Mouse (Mus musculus) liver, embryonic 12.5 days (tissue): Measurements from ENCODE around the gene Fktn. TPM values are rescaled to one million over a fixed set of nuclear protein-coding genes. Genes with fewer than 3 reads are reported as not detected.
"Not testable (repeated sequence)": the region's sequence is repeated elsewhere in the genome, so short reads cannot be mapped to it uniquely, and the experiment has no call there.

Experiments
- ATAC-seq: fragments of 200-750 bp; cut with Nextera tagmentation; 2 replicates; pipeline ENCODE4 v1.8.0; 2017; ENCODE audit warnings: moderate number of reproducible peaks, mild to moderate bottlenecking, moderate library complexity
- H3K27ac ChIP-seq: fragments of 300-500 bp; sonication (generic); 2 replicates; pipeline ENCODE4 v1.5.1; 2016; ENCODE audit warnings: mild to moderate bottlenecking
- H3K27me3 ChIP-seq: fragments of 300-500 bp; sonication (generic); replicated peaks from 2 replicates; pipeline ENCODE4 v1.6.1; 2016; ENCODE audit warnings: mild to moderate bottlenecking, moderate library complexity
- H3K36me3 ChIP-seq: fragments of 300-500 bp; sonication (generic); 2 replicates; pipeline ENCODE4 v1.6.1; 2016; ENCODE audit warnings: mild to moderate bottlenecking, moderate library complexity
- H3K4me1 ChIP-seq: fragments of 300-500 bp; sonication (generic); 2 replicates; pipeline ENCODE4 v1.6.1; 2016
- H3K4me2 ChIP-seq: fragments of 300-500 bp; sonication (generic); 2 replicates; pipeline ENCODE4 v1.6.1; 2016; ENCODE audit warnings: mild to moderate bottlenecking, moderate library complexity
- H3K4me3 ChIP-seq: fragments of 300-500 bp; sonication (generic); 2 replicates; pipeline ENCODE4 v1.5.1; 2016; ENCODE audit warnings: mild to moderate bottlenecking, moderate library complexity
- H3K9ac ChIP-seq: fragments of 300-500 bp; sonication (generic); 2 replicates; pipeline ENCODE4 v1.6.1; 2016; ENCODE audit warnings: mild to moderate bottlenecking, moderate library complexity
- H3K9me3 ChIP-seq: fragments of 300-500 bp; sonication (generic); replicated peaks from 2 replicates; pipeline ENCODE4 v1.6.1; 2016; ENCODE audit warnings: mild to moderate bottlenecking, moderate library complexity
- WGBS: fragments of 180-500 bp; shearing (Covaris S2); methylation state at CpG from one replicate; pipeline ENCODE4 v1.1.7; 2016; ENCODE audit not compliant: insufficient replicate concordance; 5-methylcytosine and 5-hydroxymethylcytosine counted together
- polyA plus RNA-seq: library from polyadenylated mRNA; unstranded; fragments of >200 nt; fragmentation: Nextera tagmentation; extraction: Ambion mirVana; gene quantifications from 2 replicates; pipeline ENCODE4 v1.2.1, GENCODE M21; 2016

Fktn gene
- polyA plus RNA-seq, 1 experiment from 2014 or later, result 7.0 TPM

DNA sequence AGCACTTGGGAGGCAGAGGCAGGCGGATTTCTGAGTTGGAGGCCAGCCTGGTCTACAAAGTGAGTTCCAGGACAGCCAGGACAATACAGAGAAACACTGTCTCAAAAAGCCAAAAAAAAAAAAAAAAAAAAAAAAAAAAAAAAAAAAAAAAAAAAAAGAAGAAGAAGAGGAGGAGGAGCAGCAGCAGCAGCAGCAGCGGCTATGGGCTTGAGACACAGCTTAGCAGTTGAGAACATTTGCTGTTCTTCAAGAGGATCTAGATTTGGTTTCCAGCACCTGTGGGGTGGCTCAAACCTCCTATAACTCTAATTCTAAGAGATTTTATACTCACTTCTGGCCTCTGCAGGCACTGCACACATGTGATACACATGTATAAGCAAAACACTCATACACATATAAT, 12.3 kb downstream of the Fktn start:
- not testable (repeated sequence) for H3K36me3 ChIP-seq, H3K9me3 ChIP-seq, H3K4me3 ChIP-seq, ATAC-seq, H3K9ac ChIP-seq, H3K27ac ChIP-seq, H3K27me3 ChIP-seq, H3K4me2 ChIP-seq, H3K4me1 ChIP-seq
- WGBS, result 83% methylated on average over 2 of the region's 2 CpGs

DNA sequence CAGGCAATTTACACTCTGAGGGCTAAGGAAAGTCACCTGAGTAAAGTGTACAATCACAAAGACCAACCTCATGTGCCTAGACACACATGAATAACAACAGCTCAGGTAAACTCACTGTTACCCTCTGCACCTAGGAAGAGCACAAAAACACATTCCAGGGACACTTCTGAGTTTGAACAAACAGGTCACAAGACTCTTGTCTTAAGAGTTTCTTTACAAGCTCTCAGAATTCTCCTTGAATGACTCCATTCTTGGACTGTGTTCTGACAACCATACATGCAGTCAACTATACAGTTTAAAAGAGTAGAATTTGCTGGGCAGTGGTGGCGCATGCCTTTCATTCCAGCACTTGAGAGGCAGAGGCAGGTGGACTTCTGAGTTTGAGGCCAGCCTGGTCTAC, 14.3 kb downstream of the Fktn start:
- Histone ChIP-seq H3K4me1 (no peaks in the 10 kb centered on the region), H3K9me3 (no peaks in the 10 kb centered on the region), H3K9ac (no peak overlapping the region), H3K4me3 (no peak overlapping the region), H3K4me2 (no peak overlapping the region), H3K27me3 (no peaks in the 10 kb centered on the region), H3K27ac (no peak overlapping the region), H3K36me3 (peaks cover 6% of the 10 kb centered on the region; the same call in 1 of the 2 replicates)
- WGBS, result 94% methylated on average over 1 of the region's 1 CpGs
- no peak for ATAC-seq

DNA sequence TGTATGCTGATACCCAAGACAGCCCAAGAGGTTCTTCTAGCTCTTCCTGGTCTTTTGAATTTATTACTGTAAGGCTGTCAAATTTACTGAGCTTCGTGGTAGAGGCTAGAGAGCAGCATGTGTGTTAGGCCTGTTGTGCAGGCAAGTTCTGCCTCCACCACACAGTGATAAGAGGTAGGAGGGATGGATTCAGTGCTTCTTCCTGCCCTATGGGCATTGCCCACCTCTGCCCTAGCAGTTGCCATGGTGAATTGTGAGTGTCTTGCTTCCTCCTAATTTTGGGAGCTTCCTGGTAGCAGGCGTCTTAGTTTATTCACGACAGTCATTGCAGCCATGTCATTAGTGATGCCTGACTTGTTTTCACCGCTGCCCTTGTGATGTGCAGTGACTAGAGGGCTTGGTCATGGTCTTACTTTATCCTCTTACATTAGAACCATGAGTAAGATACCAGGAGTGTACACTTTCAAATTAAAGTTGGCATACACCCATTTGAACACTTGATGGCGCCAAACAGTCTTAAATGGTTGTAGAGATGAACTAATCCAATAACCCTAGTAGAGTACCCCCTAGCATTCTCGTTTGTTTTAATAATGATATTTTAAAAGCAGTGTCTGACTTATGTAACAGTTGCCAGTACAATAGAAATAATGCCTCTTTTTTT, 25.3 kb downstream of the Fktn start:
- no peak for ATAC-seq
- H3K27ac ChIP-seq, result no peak overlapping the region
- H3K9ac ChIP-seq, result no peak overlapping the region
- H3K27me3 ChIP-seq, result no peaks in the 10 kb centered on the region
- H3K36me3 ChIP-seq, result peaks cover 34% of the 10 kb centered on the region
- H3K4me3 ChIP-seq, result no peak overlapping the region
- 44% methylated on average over 6 of the region's 6 CpGs for WGBS
- H3K9me3 ChIP-seq, result no peaks in the 10 kb centered on the region
- H3K4me1 ChIP-seq, result no peaks in the 10 kb centered on the region
- H3K4me2 ChIP-seq, result no peak overlapping the region

DNA sequence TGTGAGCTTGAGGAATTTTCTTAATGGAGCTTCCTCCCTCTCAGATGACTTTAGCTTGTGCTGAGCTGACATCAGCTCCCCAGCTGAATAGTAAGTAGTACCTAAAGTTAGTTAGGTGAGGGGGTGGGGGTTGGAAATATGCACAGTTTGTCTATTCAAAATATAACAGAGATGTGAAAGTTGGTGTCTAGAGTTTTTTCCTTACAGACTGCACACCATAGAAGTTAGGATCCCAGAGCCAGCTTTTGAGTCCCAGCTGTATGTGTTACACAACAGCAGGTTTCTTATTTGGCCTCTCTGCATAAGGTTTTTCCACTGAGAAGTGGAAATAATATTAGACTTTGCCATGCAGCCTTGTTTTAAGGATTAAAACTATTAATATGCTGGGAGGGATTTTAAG, 36.0 kb downstream of the Fktn start:
- Histone ChIP-seq H3K9ac (no peak overlapping the region), H3K27me3 (no peaks in the 10 kb centered on the region), H3K9me3 (no peaks in the 10 kb centered on the region), H3K4me3 (no peak overlapping the region), H3K4me1 (no peaks in the 10 kb centered on the region), H3K27ac (no peak overlapping the region), H3K36me3 (peaks cover 13% of the 10 kb centered on the region), H3K4me2 (no peak overlapping the region)
- no peak for ATAC-seq

DNA sequence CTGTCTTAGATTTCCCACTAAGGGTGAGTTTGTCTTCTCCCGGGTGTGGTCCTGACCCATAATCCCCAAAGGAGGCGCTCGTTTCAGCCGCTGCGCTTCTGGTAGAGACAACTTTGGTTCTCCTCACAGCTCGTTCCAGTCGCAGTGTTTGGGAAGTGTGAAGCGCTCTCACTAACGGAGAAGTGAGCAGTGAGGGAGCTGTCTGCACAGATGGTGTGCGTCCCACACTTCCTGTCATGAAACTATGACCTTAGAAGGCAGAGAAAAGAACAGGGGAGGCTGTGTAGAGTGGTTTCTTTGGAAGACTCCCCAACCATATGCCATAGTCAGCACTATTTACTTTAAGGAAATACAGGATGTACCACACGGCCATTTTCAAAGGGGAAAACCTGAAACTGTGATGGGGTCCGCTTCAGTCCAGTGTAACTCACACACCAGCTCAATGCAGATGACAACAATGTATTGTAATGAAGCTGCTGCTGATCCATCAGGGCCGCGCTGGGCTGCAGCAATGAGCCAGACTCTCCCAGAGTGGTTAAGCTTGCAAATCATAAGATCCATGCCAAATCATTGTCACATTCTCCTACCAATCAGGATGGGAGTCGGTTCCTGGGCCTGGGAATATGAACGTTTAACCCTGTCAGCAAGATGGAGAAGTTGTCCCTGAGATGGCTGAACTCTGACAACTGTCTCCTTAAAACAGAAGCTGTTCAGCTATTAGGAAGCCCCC, 36.8 kb downstream of the Fktn start:
- no peaks in the 10 kb centered on the region for H3K27me3 ChIP-seq
- H3K27ac ChIP-seq, result no peak overlapping the region
- no peak for ATAC-seq
- H3K4me2 ChIP-seq, result no peak overlapping the region
- 76% methylated on average over 16 of the region's 16 CpGs for WGBS
- peaks cover 15% of the 10 kb centered on the region for H3K36me3 ChIP-seq
- no peak overlapping the region for H3K9ac ChIP-seq
- H3K4me3 ChIP-seq, result no peak overlapping the region
- no peaks in the 10 kb centered on the region for H3K4me1 ChIP-seq
- no peaks in the 10 kb centered on the region for H3K9me3 ChIP-seq

DNA sequence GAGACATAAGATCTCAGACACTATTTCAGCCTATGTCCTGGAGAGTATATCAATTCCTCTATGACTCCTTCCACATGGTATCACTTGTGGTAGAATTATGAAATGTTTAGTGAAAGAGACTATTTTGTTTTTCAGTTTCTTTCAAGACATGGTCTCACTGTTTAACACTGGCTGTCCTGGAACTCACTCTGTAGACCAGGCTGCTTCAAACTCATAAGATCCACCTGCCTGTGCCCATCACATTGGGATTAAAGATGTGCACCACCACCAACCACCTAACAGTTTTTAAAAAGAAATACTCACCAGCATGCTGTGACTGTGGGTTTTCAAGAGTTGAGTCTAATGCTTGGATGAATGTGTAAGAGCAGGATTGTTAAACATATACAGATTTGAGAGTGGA, 43.2 kb downstream of the Fktn start:
- no peak for ATAC-seq
- Histone ChIP-seq H3K27me3 (no peaks in the 10 kb centered on the region), H3K27ac (no peak overlapping the region), H3K4me3 (no peak overlapping the region), H3K9me3 (no peaks in the 10 kb centered on the region), H3K4me1 (no peaks in the 10 kb centered on the region), H3K4me2 (no peak overlapping the region), H3K9ac (no peak overlapping the region), H3K36me3 (peaks cover 15% of the 10 kb centered on the region; the same call in 1 of the 2 replicates)

DNA sequence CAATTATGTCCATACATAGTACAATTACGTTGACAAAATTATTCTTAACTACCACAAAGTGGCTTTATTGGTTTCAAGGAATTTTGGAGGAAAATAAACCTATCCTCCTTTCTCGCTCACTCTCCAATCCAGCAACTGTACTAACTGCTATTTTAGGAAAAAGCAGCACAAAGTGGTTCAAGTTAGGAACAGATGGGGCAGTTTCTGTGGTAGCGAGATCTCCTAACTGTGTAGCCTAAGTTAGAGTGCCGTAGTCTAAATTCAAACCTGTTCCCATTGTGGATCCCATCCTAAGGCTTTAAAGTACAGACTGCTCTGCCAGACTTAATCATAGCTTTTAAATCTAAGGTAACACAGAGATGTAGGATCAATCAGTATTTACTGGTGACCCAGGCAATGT, 45.0 kb downstream of the Fktn start:
- WGBS, result 81% methylated on average over 4 of the region's 4 CpGs
- no peak overlapping the region for H3K4me3 ChIP-seq
- no peaks in the 10 kb centered on the region for H3K27me3 ChIP-seq
- H3K27ac ChIP-seq, result no peak overlapping the region
- no peak overlapping the region for H3K9ac ChIP-seq
- H3K36me3 ChIP-seq, result peaks cover 23% of the 10 kb centered on the region
- no peaks in the 10 kb centered on the region for H3K4me1 ChIP-seq
- no peak overlapping the region for H3K4me2 ChIP-seq
- no peaks in the 10 kb centered on the region for H3K9me3 ChIP-seq
- no peak for ATAC-seq

DNA sequence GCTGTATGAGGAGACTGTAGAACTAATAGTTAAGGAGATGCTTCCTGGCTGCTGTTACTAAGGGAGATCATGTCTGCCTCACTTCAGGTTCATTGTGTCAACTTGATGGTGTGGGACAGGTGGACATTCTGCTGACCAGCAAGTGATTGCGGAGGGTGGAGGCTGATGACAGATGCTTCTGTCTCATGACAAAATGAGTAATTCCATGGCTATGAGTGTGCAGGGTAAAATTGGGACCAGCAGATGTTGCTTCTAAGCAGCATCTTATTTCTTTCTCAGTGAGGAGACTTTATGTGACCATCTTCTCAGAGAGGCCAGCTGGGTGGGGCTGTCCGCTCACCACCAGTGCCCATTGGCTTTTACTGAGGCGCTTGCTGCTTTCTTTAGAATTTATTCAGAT, 45.9 kb downstream of the Fktn start:
- 85% methylated on average over 3 of the region's 3 CpGs for WGBS
- H3K36me3 ChIP-seq, result peaks cover 30% of the 10 kb centered on the region
- H3K4me2 ChIP-seq, result no peak overlapping the region
- no peak for ATAC-seq
- no peak overlapping the region for H3K27ac ChIP-seq
- no peak overlapping the region for H3K9ac ChIP-seq
- no peaks in the 10 kb centered on the region for H3K27me3 ChIP-seq
- no peak overlapping the region for H3K4me3 ChIP-seq
- no peaks in the 10 kb centered on the region for H3K4me1 ChIP-seq
- H3K9me3 ChIP-seq, result no peaks in the 10 kb centered on the region

DNA sequence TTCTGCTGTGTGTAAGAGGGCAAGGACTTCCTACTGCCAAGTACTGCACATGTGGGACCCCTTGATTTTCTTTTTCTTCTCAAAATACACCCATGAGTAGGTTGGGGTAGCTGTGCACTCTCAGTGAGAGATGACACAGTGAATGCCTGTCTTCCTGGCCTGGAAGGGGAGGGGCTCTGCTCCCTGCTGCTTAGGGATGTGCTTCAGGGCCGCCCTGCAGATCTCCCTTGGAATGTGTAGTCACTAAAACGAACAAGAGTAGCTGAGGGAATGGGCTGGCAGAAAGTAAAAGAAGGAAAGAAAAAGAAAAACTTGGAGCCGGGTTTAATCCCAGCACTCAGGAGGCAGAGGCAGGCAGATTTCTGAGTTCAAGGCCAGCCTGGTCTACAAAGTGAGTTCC, 48.7 kb downstream of the Fktn start:
- Histone ChIP-seq H3K4me2 (no peak overlapping the region), H3K9me3 (no peaks in the 10 kb centered on the region), H3K4me3 (no peak overlapping the region), H3K4me1 (no peaks in the 10 kb centered on the region), H3K27ac (no peak overlapping the region), H3K36me3 (peaks cover 28% of the 10 kb centered on the region), H3K9ac (no peak overlapping the region), H3K27me3 (no peaks in the 10 kb centered on the region)
- WGBS, result 60% methylated on average over 3 of the region's 3 CpGs
- ATAC-seq, result no peak

DNA sequence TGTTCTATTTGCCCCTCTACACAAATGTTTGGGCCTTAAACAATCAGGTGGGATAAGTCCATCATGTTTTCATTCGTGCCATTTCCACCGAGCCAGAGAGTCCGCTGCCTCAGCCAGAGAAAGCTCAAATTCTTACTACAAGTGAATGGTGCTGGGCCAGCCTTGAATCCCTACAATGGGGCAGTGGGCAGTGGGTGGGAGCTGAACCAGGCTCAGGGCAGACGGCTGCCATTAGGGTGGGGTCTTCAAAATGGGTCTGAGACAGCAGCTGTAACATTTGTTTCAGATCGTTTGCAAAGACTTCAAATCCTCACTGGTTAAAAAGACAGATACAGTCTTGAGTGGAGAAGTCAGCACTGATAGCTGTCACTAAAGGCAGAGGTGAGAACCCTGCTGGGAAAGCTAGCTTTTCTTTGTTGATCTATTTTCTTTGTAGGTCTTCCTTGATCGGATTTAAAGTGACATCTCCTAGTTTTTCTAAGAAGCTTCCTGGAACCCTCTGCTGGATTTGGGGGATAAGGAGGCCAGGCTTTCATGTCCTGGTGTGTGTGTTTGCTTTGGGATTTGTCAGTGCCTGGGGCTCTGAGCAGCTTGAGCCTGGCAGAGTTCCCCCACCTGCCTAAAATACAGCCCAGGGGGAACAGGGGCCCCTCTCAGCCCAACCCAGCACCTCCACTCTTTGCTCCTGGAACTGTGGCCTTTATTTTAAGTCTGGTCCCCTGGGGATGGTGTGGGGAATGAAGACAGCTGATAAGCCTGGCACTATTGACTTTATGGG, 57.3 kb downstream of the Fktn start:
- ATAC-seq, result no peak
- WGBS, result 43% methylated on average over 6 of the region's 6 CpGs
- Histone ChIP-seq H3K36me3 (no peaks in the 10 kb centered on the region), H3K27me3 (peaks cover 16% of the 10 kb centered on the region), H3K27ac (no peak overlapping the region), H3K9ac (no peak overlapping the region), H3K4me1 (no peaks in the 10 kb centered on the region), H3K4me3 (no peak overlapping the region), H3K9me3 (no peaks in the 10 kb centered on the region), H3K4me2 (no peak overlapping the region)

DNA sequence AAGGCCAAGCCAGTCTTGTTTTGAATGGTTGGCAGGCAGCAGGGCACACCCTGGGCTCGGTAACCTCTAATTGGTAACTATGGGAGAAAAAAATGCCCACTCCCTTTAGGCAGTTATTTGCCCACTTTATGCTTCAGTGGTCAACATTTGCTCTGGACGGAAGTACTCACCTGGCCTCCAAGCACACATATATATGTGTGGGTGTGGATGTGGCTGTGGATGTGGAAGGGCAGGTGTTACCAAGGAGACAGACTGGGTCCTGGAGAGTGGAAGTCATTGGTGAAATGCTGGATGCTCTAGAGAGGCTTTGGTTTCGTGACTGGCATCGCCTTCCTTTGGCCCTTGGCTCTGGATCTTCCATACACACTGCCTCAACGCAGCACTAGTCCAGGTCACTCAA, 58.2 kb downstream of the Fktn start:
- no peak for ATAC-seq

DNA sequence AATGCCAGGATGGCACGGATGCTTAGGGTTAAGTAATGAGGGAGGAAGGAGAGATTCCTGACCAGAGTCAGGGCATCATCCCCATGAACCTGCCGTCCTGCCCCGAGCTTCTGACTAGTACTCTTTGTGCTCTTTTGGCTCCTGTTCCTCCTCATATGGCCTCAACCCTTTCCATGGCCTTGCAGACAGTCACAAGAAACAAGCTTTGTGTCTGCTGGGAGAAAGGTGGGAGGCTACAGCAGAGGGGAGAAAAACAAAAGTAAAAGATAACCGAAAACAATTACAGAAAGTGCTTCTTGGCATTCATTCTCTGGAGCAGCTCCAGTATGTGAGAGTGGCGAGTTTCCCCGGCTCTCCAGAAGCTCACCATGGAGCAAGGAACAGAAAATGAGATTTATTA, 60.1 kb downstream of the Fktn start:
- Histone ChIP-seq H3K4me1 (no peaks in the 10 kb centered on the region), H3K9ac (no peak overlapping the region), H3K27ac (no peak overlapping the region), H3K9me3 (no peaks in the 10 kb centered on the region), H3K4me3 (no peak overlapping the region), H3K4me2 (no peak overlapping the region), H3K27me3 (peaks cover 44% of the 10 kb centered on the region), H3K36me3 (no peaks in the 10 kb centered on the region)
- no peak for ATAC-seq
- 51% methylated on average over 6 of the region's 6 CpGs for WGBS

More for the DNA sequence above, 58.2 kb downstream of the Fktn start:
- H3K27ac ChIP-seq, result no peak overlapping the region
- no peaks in the 10 kb centered on the region for H3K36me3 ChIP-seq
- H3K9me3 ChIP-seq, result no peaks in the 10 kb centered on the region
- peaks cover 25% of the 10 kb centered on the region for H3K27me3 ChIP-seq
- H3K4me2 ChIP-seq, result no peak overlapping the region
- WGBS, result 83% methylated on average over 5 of the region's 5 CpGs
- H3K4me3 ChIP-seq, result no peak overlapping the region
- no peaks in the 10 kb centered on the region for H3K4me1 ChIP-seq
- H3K9ac ChIP-seq, result no peak overlapping the region
